Mouse (Mus musculus) liver, embryonic 14.5 days (tissue): ENCODE data around the gene Gm13283.

Experiments used
- CTCF ChIP-seq: IDR thresholded peaks from 2 replicates; pipeline ENCODE4 v1.5.1; 2016; ENCODE audit warnings: antibody characterized with exemption, low read depth, control low read depth
- EP300 ChIP-seq: IDR thresholded peaks from 2 replicates; pipeline ENCODE4 v1.6.1; 2016; ENCODE audit warnings: antibody characterized with exemption, low read depth

- no peak; the same call in 1 of the 2 replicates for TF ChIP-seq CTCF
- no peak for TF ChIP-seq EP300
Observed at GRCm38 (mm10) chr4:88742771-88743371, 17.0 kb upstream of the Gm13283 start.
